Mouse (Mus musculus): ENCODE measurements at regions not wholly inside any gene's neighbourhood (a gene's known extent, or its start where the extent isn't known, plus 50 kb on each side); places are given as distances from the start of the nearest gene placed in this dataset.
A peak's percentile ranks its signal among the peaks of the same experiment; 100 is the strongest.
"Not testable (repeated sequence)": the region's sequence is repeated elsewhere in the genome, so short reads cannot be mapped to it uniquely, and the experiment has no call there.

GRCm38 (mm10) chr4:28064935-28065334 lies 748.0 kb upstream of the Epha7 start:
- H3K27ac ChIP-seq (ENCODE audit: poor library complexity, severe bottlenecking) = no peak overlapping the region
- no peak overlapping the region for H3K4me3 ChIP-seq
- ATAC-seq (ENCODE audit: insufficient number of reproducible peaks, low FRiP score) = no peak
- H3K9me3 ChIP-seq (replicated peaks) = no peaks in the 10 kb centered on the region
- no peaks in the 10 kb centered on the region for H3K36me3 ChIP-seq
- no peaks in the 10 kb centered on the region for H3K4me1 ChIP-seq (replicated peaks)
- H3K4me2 ChIP-seq = no peak overlapping the region
- H3K27me3 ChIP-seq (replicated peaks) = no peaks in the 10 kb centered on the region
- H3K9ac ChIP-seq = no peak overlapping the region

DNA sequence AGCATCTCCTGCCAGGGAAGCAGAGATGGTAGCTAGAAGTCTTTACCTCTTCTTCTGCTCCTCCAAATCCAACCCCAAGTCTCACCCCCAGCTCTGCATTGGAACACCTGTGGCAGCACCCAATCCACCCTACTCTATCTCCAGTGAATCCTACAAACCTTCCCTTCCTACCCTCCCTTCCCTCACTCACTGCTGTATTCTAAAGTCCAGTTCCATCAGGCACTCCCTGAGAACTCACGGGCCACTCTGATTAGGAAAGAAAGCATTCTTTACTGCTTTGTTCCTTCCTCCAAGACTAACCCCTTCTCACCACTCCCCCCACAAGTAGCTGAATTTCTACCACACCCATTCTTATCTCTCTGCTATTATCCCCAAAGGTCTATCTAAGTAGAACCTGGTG lies 747.1 kb upstream of the Epha7 start:
- H3K36me3 ChIP-seq = no peaks in the 10 kb centered on the region
- ATAC-seq (ENCODE audit: insufficient number of reproducible peaks, low FRiP score) = no peak
- WGBS = 48% methylated on average over 1 of the region's 1 CpGs
- H3K9me3 ChIP-seq (replicated peaks) = no peaks in the 10 kb centered on the region
- H3K9ac ChIP-seq = no peak overlapping the region
- no peaks in the 10 kb centered on the region for H3K27me3 ChIP-seq (replicated peaks)
- H3K4me3 ChIP-seq = no peak overlapping the region
- H3K27ac ChIP-seq (ENCODE audit: poor library complexity, severe bottlenecking) = no peak overlapping the region
- H3K4me2 ChIP-seq = no peak overlapping the region
- H3K4me1 ChIP-seq (replicated peaks) = no peaks in the 10 kb centered on the region

DNA sequence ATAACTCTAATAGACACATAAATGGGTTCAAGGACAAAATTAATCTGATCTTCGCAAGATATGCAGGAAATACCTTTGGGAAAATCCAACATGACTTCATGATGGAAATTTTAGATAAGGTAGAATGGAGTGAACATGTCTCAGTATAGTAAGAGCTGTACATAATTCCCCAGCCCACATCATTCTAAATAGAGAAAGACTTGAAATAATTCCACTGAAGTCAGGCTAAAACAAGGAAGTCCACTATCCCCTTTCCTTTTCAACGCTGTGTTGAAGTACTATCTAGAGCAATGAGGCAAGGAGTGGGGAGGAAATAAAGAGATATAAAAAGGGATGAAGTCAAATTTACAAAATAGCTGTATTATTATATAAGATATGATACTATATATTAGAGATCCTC lies 733.9 kb upstream of the Epha7 start:
- H3K4me2 ChIP-seq = no peak overlapping the region
- no peaks in the 10 kb centered on the region for H3K27me3 ChIP-seq (replicated peaks)
- H3K27ac ChIP-seq (ENCODE audit: poor library complexity, severe bottlenecking) = no peak overlapping the region
- no peak for ATAC-seq (ENCODE audit: insufficient number of reproducible peaks, low FRiP score)
- no peaks in the 10 kb centered on the region for H3K9me3 ChIP-seq (replicated peaks)
- H3K4me3 ChIP-seq = no peak overlapping the region
- H3K4me1 ChIP-seq (replicated peaks) = no peaks in the 10 kb centered on the region
- H3K9ac ChIP-seq = no peak overlapping the region
- H3K36me3 ChIP-seq = no peaks in the 10 kb centered on the region
- WGBS = 70% methylated on average over 2 of the region's 2 CpGs

DNA sequence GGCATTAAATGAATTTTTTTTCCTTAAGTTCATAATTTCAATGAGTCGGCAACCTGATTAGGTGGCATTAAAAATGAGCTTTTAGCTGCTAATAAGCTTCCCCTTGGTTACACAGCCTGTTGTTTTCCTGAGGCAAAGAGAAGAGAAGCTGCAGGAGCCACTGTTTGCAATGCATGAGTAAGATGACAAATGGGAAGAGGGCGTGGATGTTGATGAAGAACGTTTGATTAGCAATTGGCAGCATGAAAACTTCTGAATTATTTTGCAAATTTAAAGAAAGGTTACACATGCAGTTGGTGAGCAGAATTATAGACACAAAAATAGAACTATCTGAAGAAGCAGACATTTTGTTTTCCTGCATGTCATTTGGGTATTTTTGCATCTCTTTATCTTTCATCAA lies 720.1 kb upstream of the Epha7 start:
- Histone ChIP-seq H3K9ac (no peak overlapping the region), H3K4me1 (replicated peaks) (no peaks in the 10 kb centered on the region), H3K27me3 (replicated peaks) (no peaks in the 10 kb centered on the region), H3K4me3 (no peak overlapping the region), H3K4me2 (no peak overlapping the region), H3K36me3 (no peaks in the 10 kb centered on the region), H3K9me3 (replicated peaks) (no peaks in the 10 kb centered on the region), H3K27ac (ENCODE audit: poor library complexity, severe bottlenecking) (no peak overlapping the region)
- no peak for ATAC-seq (ENCODE audit: insufficient number of reproducible peaks, low FRiP score)
- 40% methylated on average over 3 of the region's 3 CpGs for WGBS

GRCm38 (mm10) chr4:28143165-28143564 lies 669.8 kb upstream of the Epha7 start:
- Histone ChIP-seq H3K9me3 (replicated peaks) (no peaks in the 10 kb centered on the region), H3K4me2 (no peak overlapping the region), H3K4me3 (no peak overlapping the region), H3K4me1 (replicated peaks) (no peaks in the 10 kb centered on the region), H3K36me3 (no peaks in the 10 kb centered on the region), H3K9ac (no peak overlapping the region), H3K27me3 (replicated peaks) (no peaks in the 10 kb centered on the region), H3K27ac (ENCODE audit: poor library complexity, severe bottlenecking) (no peak overlapping the region)
- 81% methylated on average over 8 of the region's 8 CpGs for WGBS
- no peak for ATAC-seq (ENCODE audit: insufficient number of reproducible peaks, low FRiP score)

- ATAC-seq (ENCODE audit: insufficient number of reproducible peaks, low FRiP score) = no peak
- H3K27me3 ChIP-seq (replicated peaks) = no peaks in the 10 kb centered on the region
- no peak overlapping the region for H3K4me2 ChIP-seq
- H3K4me3 ChIP-seq = no peak overlapping the region
- no peaks in the 10 kb centered on the region for H3K9me3 ChIP-seq (replicated peaks)
- WGBS = 67% methylated on average over 2 of the region's 2 CpGs
- H3K36me3 ChIP-seq = no peaks in the 10 kb centered on the region
- H3K4me1 ChIP-seq (replicated peaks) = no peaks in the 10 kb centered on the region
- H3K27ac ChIP-seq (ENCODE audit: poor library complexity, severe bottlenecking) = no peak overlapping the region
- no peak overlapping the region for H3K9ac ChIP-seq
Measured at GRCm38 (mm10) chr4:28155116-28155515, 657.8 kb upstream of the Epha7 start.

- no peaks in the 10 kb centered on the region for H3K9me3 ChIP-seq (replicated peaks)
- H3K27ac ChIP-seq (ENCODE audit: poor library complexity, severe bottlenecking) = no peak overlapping the region
- ATAC-seq (ENCODE audit: insufficient number of reproducible peaks, low FRiP score) = peak; percentile 100
- no peaks in the 10 kb centered on the region for H3K27me3 ChIP-seq (replicated peaks)
- no peaks in the 10 kb centered on the region for H3K36me3 ChIP-seq
- no peaks in the 10 kb centered on the region for H3K4me1 ChIP-seq (replicated peaks)
- WGBS = 62% methylated on average over 3 of the region's 3 CpGs
- no peak overlapping the region for H3K4me2 ChIP-seq
- no peak overlapping the region for H3K4me3 ChIP-seq
- H3K9ac ChIP-seq = no peak overlapping the region
Measured at GRCm38 (mm10) chr4:28176771-28177170, 636.2 kb upstream of the Epha7 start.

GRCm38 (mm10) chr4:28190861-28191260 lies 622.1 kb upstream of the Epha7 start:
- Histone ChIP-seq H3K9ac (no peak overlapping the region), H3K9me3 (replicated peaks) (no peaks in the 10 kb centered on the region), H3K36me3 (no peaks in the 10 kb centered on the region), H3K4me3 (no peak overlapping the region), H3K27me3 (replicated peaks) (no peaks in the 10 kb centered on the region), H3K4me1 (replicated peaks) (no peaks in the 10 kb centered on the region), H3K4me2 (no peak overlapping the region), H3K27ac (ENCODE audit: poor library complexity, severe bottlenecking) (no peak overlapping the region)
- WGBS = 81% methylated on average over 5 of the region's 5 CpGs
- no peak for ATAC-seq (ENCODE audit: insufficient number of reproducible peaks, low FRiP score)

- H3K4me2 ChIP-seq = no peak overlapping the region
- H3K9ac ChIP-seq = no peak overlapping the region
- H3K27me3 ChIP-seq (replicated peaks) = no peaks in the 10 kb centered on the region
- no peak for ATAC-seq (ENCODE audit: insufficient number of reproducible peaks, low FRiP score)
- H3K9me3 ChIP-seq (replicated peaks) = no peaks in the 10 kb centered on the region
- WGBS = 78% methylated on average over 2 of the region's 2 CpGs
- H3K4me1 ChIP-seq (replicated peaks) = 0 out of 2 replicates have a peak, but pooled peaks cover 2% of the 10 kb centered on the region
- no peak overlapping the region for H3K27ac ChIP-seq (ENCODE audit: poor library complexity, severe bottlenecking)
- no peak overlapping the region for H3K4me3 ChIP-seq
- no peaks in the 10 kb centered on the region for H3K36me3 ChIP-seq
Measured at GRCm38 (mm10) chr4:28227594-28228208, 585.2 kb upstream of the Epha7 start.

- H3K27ac ChIP-seq (ENCODE audit: poor library complexity, severe bottlenecking); H3K4me2 ChIP-seq; ATAC-seq (ENCODE audit: insufficient number of reproducible peaks, low FRiP score); H3K9ac ChIP-seq; H3K36me3 ChIP-seq; H3K27me3 ChIP-seq (replicated peaks); H3K9me3 ChIP-seq (replicated peaks); H3K4me3 ChIP-seq; H3K4me1 ChIP-seq (replicated peaks): not testable (repeated sequence)
Measured at GRCm38 (mm10) chr4:28235516-28235915, 577.4 kb upstream of the Epha7 start.

DNA sequence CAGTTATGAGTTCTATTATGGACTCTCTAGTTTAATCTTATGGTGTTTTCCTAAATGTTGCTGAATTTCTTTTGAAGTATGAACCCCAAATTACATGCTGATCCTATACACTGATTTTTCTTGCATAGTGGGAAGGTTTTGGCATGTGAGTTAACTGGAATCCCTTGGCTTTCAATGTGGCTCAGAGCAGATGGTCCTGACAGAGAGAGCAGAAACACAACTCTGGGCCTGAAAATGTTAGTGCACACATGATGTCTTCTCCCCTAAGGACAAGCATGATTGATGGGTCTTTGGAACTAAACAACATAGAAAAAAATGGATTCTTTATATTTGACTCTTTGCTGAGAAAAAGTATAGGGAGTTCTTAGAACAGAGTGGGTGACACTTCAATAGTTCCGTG lies 570.7 kb upstream of the Epha7 start:
- Histone ChIP-seq H3K4me1 (replicated peaks) (no peaks in the 10 kb centered on the region), H3K36me3 (no peaks in the 10 kb centered on the region), H3K4me3 (no peak overlapping the region), H3K9ac (no peak overlapping the region), H3K4me2 (no peak overlapping the region), H3K9me3 (replicated peaks) (no peaks in the 10 kb centered on the region), H3K27ac (ENCODE audit: poor library complexity, severe bottlenecking) (no peak overlapping the region), H3K27me3 (replicated peaks) (no peaks in the 10 kb centered on the region)
- ATAC-seq (ENCODE audit: insufficient number of reproducible peaks, low FRiP score) = no peak
- WGBS = 79% methylated on average over 1 of the region's 1 CpGs
